Mouse (Mus musculus): ENCODE measurements at regions not wholly inside any gene's neighbourhood (a gene's known extent, or its start where the extent isn't known, plus 50 kb on each side); places are given as distances from the start of the nearest gene placed in this dataset.

GRCm38 (mm10) chr7:128836435-128836834 lies 91.7 kb downstream of the Sec23ip start:
- TF ChIP-seq CTCF (IDR thresholded peaks at IDR 0.05; ENCODE audit: low read depth) (no peak), EP300 (IDR thresholded peaks at IDR 0.05; ENCODE audit: low read depth) (no peak)

All from liver, postnatal 0 days (tissue).